Mouse (Mus musculus) liver, embryonic 11.5 days (tissue): ENCODE data around the gene P4ha2. TPM values are rescaled to one million over a fixed set of nuclear protein-coding genes. Genes with fewer than 3 reads are reported as not detected.
A peak's percentile ranks its signal among the peaks of the same experiment; 100 is the strongest.

Experiments
- ATAC-seq: fragments of 200-750 bp; cut with Nextera tagmentation; replicated peaks from 2 replicates; pipeline ENCODE4 v1.8.0; 2017; ENCODE audit warnings: moderate number of reproducible peaks, mild to moderate bottlenecking, moderate TSS enrichment, moderate library complexity; ENCODE audit not compliant: low FRiP score
- DNase-seq: peaks from one replicate; pipeline ENCODE4 v3.0.0-alpha.2; 2017; ENCODE audit warnings: low spot score
- H3K27ac ChIP-seq: fragments of 300-500 bp; sonication (generic); 2 replicates; pipeline ENCODE4 v1.5.1; 2014; ENCODE audit warnings: mild to moderate bottlenecking, low read depth, low read length, control low read depth
- H3K27me3 ChIP-seq: fragments of 300-500 bp; sonication (generic); replicated peaks from 2 replicates; pipeline ENCODE4 v1.6.1; 2014; ENCODE audit warnings: low read length, mixed read lengths; ENCODE audit not compliant: control insufficient read depth, insufficient read depth
- H3K36me3 ChIP-seq: fragments of 300-500 bp; sonication (generic); 2 replicates; pipeline ENCODE4 v1.6.1; 2014; ENCODE audit warnings: mild to moderate bottlenecking, low read length, moderate library complexity, mixed read lengths; ENCODE audit not compliant: control insufficient read depth, insufficient read depth
- H3K4me1 ChIP-seq: fragments of 300-500 bp; sonication (generic); replicated peaks from 2 replicates; pipeline ENCODE4 v1.6.1; 2014; ENCODE audit warnings: low read length, mixed read lengths; ENCODE audit not compliant: control insufficient read depth, insufficient read depth
- H3K4me2 ChIP-seq: fragments of 300-500 bp; sonication (generic); 2 replicates; pipeline ENCODE4 v1.6.1; 2014; ENCODE audit warnings: mild to moderate bottlenecking, control low read depth, moderate library complexity
- H3K4me3 ChIP-seq: fragments of 300-500 bp; sonication (generic); 2 replicates; pipeline ENCODE4 v1.5.1; 2014; ENCODE audit warnings: low read depth, low read length, control low read depth
- H3K9ac ChIP-seq: fragments of 300-500 bp; sonication (generic); 2 replicates; pipeline ENCODE4 v1.6.1; 2014; ENCODE audit warnings: low read depth, low read length, control low read depth
- H3K9me3 ChIP-seq: fragments of 300-500 bp; sonication (generic); 2 replicates; pipeline ENCODE4 v1.6.1; 2016; ENCODE audit warnings: low read length, inconsistent platforms, mixed read lengths; ENCODE audit not compliant: control insufficient read depth
- WGBS: fragments of 180-500 bp; shearing (Covaris S2); extraction: QIAGEN DNeasy Blood & Tissue Kit; methylation state at CpG from one replicate; pipeline ENCODE4 v1.1.7; 2014; 5-methylcytosine and 5-hydroxymethylcytosine counted together
- polyA plus RNA-seq: library from polyadenylated mRNA; unstranded; fragments of >200 nt; fragmentation: Nextera tagmentation; extraction: Ambion mirVana; gene quantifications from 2 replicates; pipeline ENCODE4 v1.2.1, GENCODE M21; 2014

Gene P4ha2
- polyA plus RNA-seq, 1 experiment from 2014 or later: 25.7 TPM

- H3K4me2 ChIP-seq: no peak overlapping the region
- no peak overlapping the region for H3K9ac ChIP-seq
- H3K4me3 ChIP-seq: no peak overlapping the region
- no peaks in the 10 kb centered on the region for H3K4me1 ChIP-seq
- ATAC-seq: no peak
- H3K27me3 ChIP-seq: no peaks in the 10 kb centered on the region
- no peaks in the 10 kb centered on the region for H3K36me3 ChIP-seq
- peak; percentile 62 for DNase-seq
- no peak overlapping the region for H3K27ac ChIP-seq
- 13% methylated on average over 3 of the region's 3 CpGs for WGBS
- no peaks in the 10 kb centered on the region for H3K9me3 ChIP-seq
These were observed 45.0 kb downstream of the P4ha2 start for GRCm38 (mm10) chr11:54144886-54145285.

- WGBS: 74% methylated on average over 6 of the region's 6 CpGs
- DNase-seq (no peak), ATAC-seq (no peak)
- Histone ChIP-seq H3K27ac (no peak overlapping the region), H3K27me3 (no peaks in the 10 kb centered on the region), H3K36me3 (no peaks in the 10 kb centered on the region), H3K9ac (no peak overlapping the region), H3K4me1 (no peaks in the 10 kb centered on the region), H3K4me2 (no peak overlapping the region), H3K9me3 (no peaks in the 10 kb centered on the region), H3K4me3 (no peak overlapping the region)
These were observed 46.1 kb downstream of the P4ha2 start for GRCm38 (mm10) chr11:54145990-54146389.

GRCm38 (mm10) chr11:54149791-54150465 is 50.0 kb downstream of the P4ha2 start:
- DNase-seq (no peak), ATAC-seq (no peak)
- 61% methylated on average over 3 of the region's 3 CpGs for WGBS
- Histone ChIP-seq H3K4me2 (no peak overlapping the region), H3K9ac (no peak overlapping the region), H3K9me3 (no peaks in the 10 kb centered on the region), H3K4me3 (no peak overlapping the region), H3K27me3 (no peaks in the 10 kb centered on the region), H3K36me3 (no peaks in the 10 kb centered on the region), H3K27ac (no peak overlapping the region), H3K4me1 (no peaks in the 10 kb centered on the region)

- ATAC-seq (no peak), DNase-seq (no peak)
- H3K9ac ChIP-seq: no peak overlapping the region
- 54% methylated on average over 7 of the region's 7 CpGs for WGBS
- H3K27ac ChIP-seq: no peak overlapping the region
- no peaks in the 10 kb centered on the region for H3K36me3 ChIP-seq
- H3K4me1 ChIP-seq: no peaks in the 10 kb centered on the region
- no peak overlapping the region for H3K4me2 ChIP-seq
- H3K9me3 ChIP-seq: no peaks in the 10 kb centered on the region
- H3K27me3 ChIP-seq: no peaks in the 10 kb centered on the region
- no peak overlapping the region for H3K4me3 ChIP-seq
These were observed 51.2 kb downstream of the P4ha2 start for GRCm38 (mm10) chr11:54151141-54151540.

- no peak for ATAC-seq
- Histone ChIP-seq H3K36me3 (no peaks in the 10 kb centered on the region), H3K9ac (no peak overlapping the region), H3K4me2 (no peak overlapping the region), H3K4me3 (no peak overlapping the region), H3K27ac (no peak overlapping the region), H3K27me3 (no peaks in the 10 kb centered on the region), H3K4me1 (no peaks in the 10 kb centered on the region), H3K9me3 (no peaks in the 10 kb centered on the region)
- WGBS: 87% methylated on average over 3 of the region's 3 CpGs
- DNase-seq: no peak
These were observed 53.1 kb downstream of the P4ha2 start for GRCm38 (mm10) chr11:54152957-54153356.

GRCm38 (mm10) chr11:54155864-54156263 is 56.0 kb downstream of the P4ha2 start:
- no peak for ATAC-seq
- H3K27ac ChIP-seq: no peak overlapping the region

GRCm38 (mm10) chr11:54156504-54156903 is 56.6 kb downstream of the P4ha2 start:
- Histone ChIP-seq H3K27ac (no peak overlapping the region), H3K27me3 (no peaks in the 10 kb centered on the region), H3K9ac (no peak overlapping the region), H3K4me3 (no peak overlapping the region), H3K4me1 (no peaks in the 10 kb centered on the region), H3K4me2 (no peak overlapping the region), H3K36me3 (no peaks in the 10 kb centered on the region), H3K9me3 (no peaks in the 10 kb centered on the region)
- DNase-seq (no peak), ATAC-seq (no peak)

More at GRCm38 (mm10) chr11:54155864-54156263, 56.0 kb downstream of the P4ha2 start:
- no peaks in the 10 kb centered on the region for H3K9me3 ChIP-seq
- no peaks in the 10 kb centered on the region for H3K36me3 ChIP-seq
- no peaks in the 10 kb centered on the region for H3K27me3 ChIP-seq
- H3K4me2 ChIP-seq: no peak overlapping the region
- no peak overlapping the region for H3K4me3 ChIP-seq
- H3K9ac ChIP-seq: no peak overlapping the region
- DNase-seq: no peak
- H3K4me1 ChIP-seq: no peaks in the 10 kb centered on the region
- WGBS: 58% methylated on average over 6 of the region's 6 CpGs

GRCm38 (mm10) chr11:54157586-54157985 is 57.7 kb downstream of the P4ha2 start:
- H3K9me3 ChIP-seq: no peaks in the 10 kb centered on the region
- DNase-seq (no peak), ATAC-seq (no peak)
- no peaks in the 10 kb centered on the region for H3K27me3 ChIP-seq
- H3K4me1 ChIP-seq: no peaks in the 10 kb centered on the region
- H3K36me3 ChIP-seq: no peaks in the 10 kb centered on the region
- WGBS: 80% methylated on average over 8 of the region's 8 CpGs
- H3K4me3 ChIP-seq: no peak overlapping the region
- H3K4me2 ChIP-seq: no peak overlapping the region
- H3K27ac ChIP-seq: no peak overlapping the region
- no peak overlapping the region for H3K9ac ChIP-seq

- DNase-seq (no peak), ATAC-seq (no peak)
- Histone ChIP-seq H3K27ac (no peak overlapping the region), H3K4me2 (no peak overlapping the region), H3K9me3 (no peaks in the 10 kb centered on the region), H3K4me1 (no peaks in the 10 kb centered on the region; the same call in 1 of the 2 replicates), H3K36me3 (no peaks in the 10 kb centered on the region), H3K9ac (no peak overlapping the region), H3K4me3 (no peak overlapping the region), H3K27me3 (no peaks in the 10 kb centered on the region)
- 74% methylated on average over 5 of the region's 5 CpGs for WGBS
These were observed 60.5 kb downstream of the P4ha2 start for GRCm38 (mm10) chr11:54160435-54160834.
